Mouse (Mus musculus): ENCODE measurements at regions not wholly inside any gene's neighbourhood (a gene's known extent, or its start where the extent isn't known, plus 50 kb on each side); places are given as distances from the start of the nearest gene placed in this dataset.

DNA sequence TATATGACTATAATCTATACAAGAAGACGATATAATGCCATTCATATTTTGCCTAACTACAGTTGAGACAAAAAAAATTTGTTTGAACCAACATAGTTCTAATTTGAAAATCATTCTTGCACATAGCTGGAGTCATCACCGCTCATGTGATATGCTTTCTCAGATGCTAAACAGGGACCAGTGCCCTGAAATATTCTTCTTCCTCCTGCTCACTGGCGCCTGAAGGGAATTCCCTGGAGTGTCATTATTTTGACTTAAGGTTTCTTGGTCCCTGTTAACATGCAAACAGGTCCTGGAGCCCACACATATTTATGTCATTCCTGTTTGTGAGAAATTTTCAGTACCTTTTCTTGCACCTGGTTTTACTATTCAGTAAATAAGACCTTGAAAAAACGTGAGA lies 177.5 kb upstream of the Syt1 start:
- no peak for DNase-seq (ENCODE audit: low spot score in 2 of 2)

DNA sequence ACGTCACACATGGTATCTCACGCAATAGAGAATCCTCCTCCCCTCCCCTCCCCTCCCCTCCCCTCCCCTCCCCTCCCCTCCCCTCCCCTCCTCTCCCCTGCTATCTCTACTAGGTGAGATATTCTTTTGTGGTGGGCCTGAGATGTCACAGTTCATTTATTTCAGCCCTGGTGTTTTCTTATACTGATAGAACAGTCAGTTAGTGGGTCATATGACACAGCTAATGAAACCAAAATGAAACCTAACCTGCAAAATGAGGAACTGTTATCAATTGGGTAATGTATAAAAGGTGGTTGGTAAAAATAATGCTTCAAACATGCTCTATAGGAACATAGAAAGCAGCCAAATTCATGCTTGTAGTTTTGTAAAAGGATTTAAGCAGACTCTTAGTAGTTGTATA lies 174.5 kb upstream of the Syt1 start:
- DNase-seq (ENCODE audit: low spot score in 2 of 2) = no peak

DNA sequence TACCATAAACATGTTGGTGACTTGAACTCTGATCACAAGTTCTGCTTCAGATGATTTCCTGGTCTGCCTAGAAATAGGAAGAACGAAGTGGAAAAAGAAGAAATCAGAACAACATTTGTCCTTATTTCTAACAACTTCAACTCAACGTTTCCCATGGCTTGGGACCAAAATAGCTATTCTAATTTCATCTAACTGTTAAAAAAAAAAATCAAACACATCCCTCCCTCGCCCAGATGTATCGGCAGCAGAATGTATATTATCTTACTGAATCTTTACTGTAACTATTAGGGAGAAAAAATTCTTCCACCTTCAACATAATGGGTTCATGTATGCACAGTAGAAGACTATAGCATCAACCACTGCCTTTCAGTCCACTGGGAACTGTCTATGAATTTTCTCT lies 169.7 kb upstream of the Syt1 start:
- no peak for DNase-seq (ENCODE audit: low spot score in 2 of 2)

DNA sequence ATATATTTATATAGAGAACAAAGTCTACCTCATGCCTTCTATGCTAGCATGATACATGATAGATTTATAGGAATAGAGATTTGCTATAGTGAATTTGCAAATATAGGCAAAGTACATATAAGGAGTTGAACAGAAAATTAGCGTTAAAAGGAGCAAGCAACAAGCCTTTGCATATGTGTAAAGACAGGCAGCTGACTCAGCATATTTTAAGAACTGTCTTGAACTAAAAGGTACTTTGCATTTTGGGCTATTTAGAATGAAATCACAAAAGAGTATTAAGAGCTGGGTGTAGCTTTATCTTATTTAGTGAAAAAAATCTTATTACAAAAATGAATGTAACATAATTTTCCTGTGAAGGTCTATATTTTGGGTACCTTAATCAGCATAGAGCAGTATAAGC lies 149.9 kb upstream of the Syt1 start:
- no peak for DNase-seq (ENCODE audit: low spot score in 2 of 2)

DNA sequence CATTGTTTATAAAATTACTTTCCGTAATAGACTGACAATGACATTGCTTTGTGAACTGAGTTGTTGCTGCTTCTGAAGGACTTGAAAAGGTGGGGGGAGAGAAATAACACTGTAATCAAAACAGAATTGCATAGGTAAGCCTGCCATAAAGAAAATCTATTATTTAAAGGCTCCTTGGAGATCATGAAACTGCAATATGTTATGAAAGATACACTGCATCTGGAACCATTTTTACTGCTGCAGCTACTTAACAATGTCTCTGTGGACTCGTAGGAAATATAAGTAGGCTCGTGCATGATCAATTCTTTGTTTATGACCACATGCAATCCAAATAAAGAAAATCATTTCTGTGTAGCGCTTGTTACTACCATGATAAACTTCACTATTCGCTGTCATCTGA lies 145.0 kb upstream of the Syt1 start:
- no peak for DNase-seq (ENCODE audit: low spot score in 2 of 2)

DNA sequence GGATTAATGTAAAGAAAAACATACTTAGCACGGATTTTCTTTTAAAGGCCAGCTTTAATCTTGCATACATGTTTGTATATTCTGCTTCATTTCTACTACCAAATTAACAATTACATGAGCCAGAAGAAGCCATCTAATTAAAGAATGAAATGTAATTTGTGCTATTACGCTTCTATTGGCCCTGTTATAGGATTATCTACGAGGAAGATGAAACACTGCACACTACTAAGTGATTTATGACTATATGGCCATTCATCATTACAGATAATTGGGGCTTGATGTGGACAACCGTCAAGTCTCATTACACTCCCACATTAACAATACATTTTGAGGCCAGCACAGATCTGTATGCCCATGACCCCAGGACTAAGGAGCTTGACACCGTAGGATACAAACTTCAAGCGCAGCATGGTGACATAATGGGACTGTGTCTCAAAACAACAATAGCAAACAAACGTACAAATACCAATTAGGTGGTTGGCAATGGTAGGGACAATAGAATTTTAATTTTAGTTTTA lies 129.7 kb upstream of the Syt1 start:
- DNase-seq (ENCODE audit: low spot score in 2 of 2) = no peak

DNA sequence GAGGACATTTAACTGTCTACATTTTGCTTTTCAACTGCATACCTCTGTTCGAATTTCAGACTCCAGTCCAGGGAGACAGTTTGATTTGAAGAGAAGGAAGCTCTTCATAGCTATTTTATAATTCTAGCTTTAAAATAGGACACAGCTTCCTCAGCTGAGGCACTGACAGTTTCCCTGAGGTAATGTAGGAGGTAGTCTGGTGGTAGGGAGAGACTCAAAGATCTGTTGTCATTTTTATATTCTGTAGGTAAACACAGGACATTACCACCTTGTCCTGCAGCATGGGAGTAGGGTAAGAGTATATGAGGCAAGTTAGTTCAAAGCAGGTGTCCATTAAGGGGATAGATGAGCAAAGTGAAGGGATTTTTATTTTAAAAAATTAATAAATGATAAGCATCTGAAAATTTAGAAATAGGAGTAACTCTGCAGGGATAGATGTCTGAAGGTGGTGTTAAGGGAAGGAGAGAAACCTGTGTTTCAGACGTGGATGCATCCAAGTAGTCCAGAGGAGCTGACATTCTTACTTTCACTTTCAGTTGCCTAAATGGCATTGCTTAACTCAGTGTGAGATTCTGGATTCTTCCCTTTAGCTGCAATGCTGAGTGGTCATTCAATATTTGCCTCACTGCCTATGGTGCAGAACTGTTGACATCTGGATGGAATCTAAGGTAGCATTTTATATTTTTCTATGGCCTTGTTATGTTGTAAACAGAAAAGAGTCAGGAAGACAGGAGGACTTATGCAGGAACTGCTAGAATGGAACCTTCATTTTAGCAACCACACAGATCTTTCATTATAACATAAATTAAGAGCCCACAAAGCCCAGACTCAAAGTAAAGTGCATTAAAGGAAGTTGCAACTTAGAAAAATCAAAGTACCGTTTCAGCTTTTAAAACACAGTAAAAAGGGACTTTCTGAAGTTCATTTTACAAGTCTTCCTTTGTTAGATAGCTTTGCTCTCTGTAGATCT lies 126.3 kb upstream of the Syt1 start:
- DNase-seq (ENCODE audit: low spot score in 2 of 2) = no peak

DNA sequence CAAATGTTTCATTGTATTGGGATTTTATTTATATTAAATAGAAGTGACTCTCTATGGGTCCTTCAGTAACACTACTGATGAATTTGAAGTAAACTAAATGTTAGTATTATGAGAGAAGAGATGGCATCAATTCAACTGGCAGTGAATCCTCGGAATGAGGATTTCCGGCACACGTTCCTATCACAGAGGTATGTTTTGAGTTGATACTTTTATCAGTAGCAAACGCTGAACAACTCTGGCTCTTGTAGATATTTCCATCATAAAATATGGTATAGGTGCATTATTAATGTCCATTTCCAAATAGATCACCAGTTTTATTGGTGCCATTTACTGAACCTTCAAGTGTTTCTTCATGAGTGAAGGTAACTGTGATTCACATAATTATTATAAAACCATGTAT lies 123.7 kb upstream of the Syt1 start:
- DNase-seq (ENCODE audit: low spot score in 2 of 2) = no peak

DNA sequence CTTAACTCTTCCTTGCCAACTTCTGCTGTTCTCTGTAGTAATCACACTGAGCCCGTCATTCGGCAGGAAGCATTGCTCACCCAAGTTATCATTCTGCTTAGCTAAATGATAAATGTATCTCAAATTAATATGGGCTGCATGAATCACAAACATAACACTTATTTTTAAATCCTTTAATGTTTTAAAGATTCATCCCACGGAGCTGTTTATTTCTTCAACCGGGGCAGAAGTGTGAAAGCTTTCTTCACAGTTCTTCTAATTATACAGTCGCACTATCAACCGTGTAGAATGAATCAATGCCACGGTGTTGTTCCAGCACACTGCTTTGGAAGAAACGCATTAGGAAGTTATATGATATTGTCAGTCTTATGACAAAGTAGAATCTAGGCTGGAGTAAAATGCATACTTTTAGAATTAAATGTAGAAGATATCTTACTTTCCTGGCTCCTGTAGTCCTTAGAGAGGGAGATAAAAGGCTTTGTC lies 121.3 kb upstream of the Syt1 start:
- no peak for DNase-seq (ENCODE audit: low spot score in 2 of 2)

DNA sequence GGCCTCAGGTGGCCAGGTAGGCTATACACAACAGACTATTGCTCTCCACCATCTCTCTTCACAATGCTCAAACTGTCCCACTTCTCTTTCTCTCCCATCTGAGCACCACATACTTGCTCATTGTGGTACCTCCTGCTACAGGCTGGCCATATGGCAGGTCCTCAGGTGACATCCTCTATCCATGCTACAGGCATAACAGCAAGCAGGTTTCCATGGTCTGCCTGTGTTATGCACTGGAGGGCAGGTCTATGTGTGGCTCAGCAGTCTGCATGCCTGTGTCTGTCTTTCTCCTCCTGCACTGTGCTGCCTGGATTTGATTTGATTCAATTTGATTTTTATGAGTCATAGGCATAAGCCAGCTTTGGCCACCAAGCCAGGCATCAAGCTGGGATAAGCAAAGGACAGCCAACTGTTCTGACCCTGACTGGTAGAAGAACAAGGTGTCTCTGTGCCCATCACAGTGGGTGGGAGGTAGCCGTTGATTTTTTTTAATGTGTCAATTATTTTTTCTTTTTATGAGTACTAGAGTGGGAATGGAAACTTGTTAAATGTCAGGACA lies 118.8 kb upstream of the Syt1 start:
- DNase-seq (ENCODE audit: low spot score in 2 of 2) = no peak

DNA sequence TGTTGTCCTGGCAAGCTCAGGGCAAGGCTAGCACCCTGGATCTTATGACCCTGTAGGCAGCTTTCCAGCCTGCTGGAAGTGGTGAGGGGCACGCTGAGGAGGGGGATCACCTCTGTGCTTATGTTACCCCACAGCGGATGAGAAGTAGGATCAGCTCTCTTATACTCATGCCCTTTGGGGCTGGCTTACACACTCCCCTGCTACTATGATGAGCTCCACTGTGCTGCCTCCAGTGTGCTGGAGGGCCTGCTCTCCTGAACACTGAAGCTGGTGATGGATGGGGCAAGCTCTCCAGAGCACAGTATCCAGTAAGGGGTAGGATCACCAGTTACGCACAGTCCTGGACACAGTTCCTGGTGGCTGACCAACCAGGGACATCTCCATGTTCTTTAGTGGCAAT lies 118.3 kb upstream of the Syt1 start:
- DNase-seq (ENCODE audit: low spot score in 2 of 2) = no peak

DNA sequence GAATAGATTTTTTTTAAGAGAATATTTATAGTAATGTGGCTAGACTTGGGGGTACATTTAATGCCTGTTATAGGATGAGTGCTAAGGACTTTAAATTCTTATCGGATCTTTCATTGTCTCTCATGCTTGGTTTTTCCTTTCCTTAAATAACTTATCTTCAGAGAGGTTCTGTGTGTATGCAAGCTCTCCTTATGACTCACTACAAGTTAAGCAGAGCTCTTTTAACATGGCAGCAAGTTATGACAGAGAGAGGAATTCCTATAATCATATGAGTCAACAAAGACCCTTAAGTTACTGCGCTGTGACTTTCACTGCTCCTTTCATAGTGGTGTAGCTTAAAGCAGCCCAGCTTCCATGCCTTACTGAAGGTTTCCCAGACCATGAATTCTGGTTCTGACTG lies 115.9 kb upstream of the Syt1 start:
- DNase-seq (ENCODE audit: low spot score in 2 of 2) = no peak

DNA sequence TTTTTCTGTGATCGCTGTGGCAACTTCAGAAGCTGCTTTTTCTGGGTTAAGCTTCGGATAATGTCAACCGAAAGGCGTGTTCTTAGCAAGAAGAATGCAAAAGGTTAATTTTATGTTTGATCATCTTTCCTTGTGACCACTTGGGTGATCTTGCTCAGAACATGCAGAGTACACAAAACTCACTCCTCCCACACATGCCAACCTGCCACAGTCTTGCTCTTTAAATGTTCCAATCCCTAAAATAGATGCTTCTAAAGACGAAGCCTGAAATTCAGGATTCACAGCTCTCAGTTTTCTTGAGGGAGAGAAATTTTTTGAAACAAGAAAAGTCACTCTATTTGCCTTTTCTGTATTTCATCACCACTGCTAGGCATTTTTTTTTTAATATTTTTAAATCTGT lies 106.4 kb upstream of the Syt1 start:
- no peak for DNase-seq (ENCODE audit: low spot score in 2 of 2)

DNA sequence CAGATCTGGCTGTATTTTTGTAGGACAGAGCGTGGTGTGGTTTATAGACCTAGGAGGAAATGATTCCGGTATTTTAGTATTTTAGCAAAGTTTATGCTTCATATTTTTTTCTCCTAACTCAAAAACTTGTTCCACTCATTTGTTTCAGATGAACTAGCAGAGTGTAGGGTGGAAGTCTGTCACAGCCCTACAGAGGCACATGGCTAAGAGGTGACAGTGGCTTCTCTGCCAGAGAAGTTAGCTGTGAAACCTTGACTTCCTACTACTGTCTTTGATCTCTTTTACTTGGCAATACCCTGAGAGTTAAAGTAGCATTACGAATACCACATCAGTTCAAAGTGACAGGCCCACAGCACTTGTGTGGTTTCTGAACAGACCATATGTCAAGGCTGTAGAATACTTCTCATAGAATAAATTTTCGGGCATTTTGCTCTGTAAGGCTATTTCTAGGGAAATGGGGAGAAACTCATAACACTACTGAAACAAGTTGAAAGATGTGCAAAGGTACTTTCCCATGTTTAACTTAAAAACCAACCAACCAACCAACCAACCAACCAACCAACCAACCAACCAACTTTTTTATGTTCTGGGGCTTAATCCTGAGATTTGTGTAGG lies 104.3 kb upstream of the Syt1 start:
- DNase-seq (ENCODE audit: low spot score in 2 of 2) = no peak

DNA sequence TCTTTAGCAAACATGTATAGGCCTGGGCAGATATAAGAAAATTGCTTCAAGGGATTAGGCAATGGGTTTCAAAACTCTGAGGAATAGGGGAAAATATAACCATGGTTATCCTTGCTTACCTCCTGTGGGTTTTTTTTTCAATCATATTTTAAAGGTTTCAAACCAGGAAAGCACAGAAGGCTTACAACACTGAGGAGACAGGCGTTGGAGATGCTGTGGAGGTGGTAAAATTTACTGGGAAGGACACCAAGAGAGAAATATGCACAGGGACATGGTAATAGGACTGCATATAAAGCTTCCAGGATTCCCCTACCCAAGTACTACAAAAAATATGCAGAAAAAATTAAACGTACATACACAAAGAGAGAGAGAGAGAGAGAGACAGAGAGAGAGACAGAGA lies 95.0 kb upstream of the Syt1 start:
- no peak for DNase-seq (ENCODE audit: low spot score in 2 of 2)

DNA sequence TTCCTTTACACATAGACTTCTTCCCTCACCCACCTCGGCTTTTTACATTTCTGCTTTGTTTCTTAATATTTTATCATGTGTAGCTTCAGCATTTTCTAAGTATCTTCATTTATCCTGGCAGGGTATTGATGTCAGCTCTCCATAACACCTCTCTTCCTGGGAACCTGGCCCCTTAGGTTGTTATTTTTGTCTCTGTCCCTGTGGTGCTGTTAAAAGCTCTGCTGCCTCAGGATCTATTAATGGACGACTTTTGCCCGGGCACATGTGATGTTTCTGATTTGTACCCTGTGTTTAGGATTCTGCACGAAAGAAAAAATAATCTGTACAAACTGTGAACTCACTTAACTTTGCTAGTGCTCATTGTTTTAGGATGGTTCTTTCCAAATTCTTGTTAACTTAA lies 81.4 kb upstream of the Syt1 start:
- DNase-seq (ENCODE audit: low spot score in 2 of 2) = no peak

DNA sequence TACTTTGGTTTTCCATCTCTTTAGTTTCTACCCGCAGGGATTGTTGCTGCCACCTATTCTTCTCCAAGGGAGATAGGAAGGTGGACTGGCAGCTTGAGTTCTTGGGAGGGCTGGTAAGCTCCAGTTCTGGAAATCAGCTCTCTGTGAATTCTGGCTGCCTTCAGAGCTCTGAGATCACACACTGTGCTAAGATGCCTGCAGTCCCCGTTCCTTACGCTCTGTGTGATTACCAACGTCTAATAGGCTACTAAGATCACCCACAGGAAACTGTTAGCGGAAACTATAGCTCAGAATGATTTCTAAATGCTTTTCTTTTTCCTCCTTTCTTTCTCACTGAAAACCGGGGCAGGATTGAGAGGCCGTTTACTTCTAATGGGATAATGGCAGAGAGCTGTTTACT lies 69.0 kb upstream of the Syt1 start:
- DNase-seq (ENCODE audit: low spot score in 2 of 2) = no peak

DNA sequence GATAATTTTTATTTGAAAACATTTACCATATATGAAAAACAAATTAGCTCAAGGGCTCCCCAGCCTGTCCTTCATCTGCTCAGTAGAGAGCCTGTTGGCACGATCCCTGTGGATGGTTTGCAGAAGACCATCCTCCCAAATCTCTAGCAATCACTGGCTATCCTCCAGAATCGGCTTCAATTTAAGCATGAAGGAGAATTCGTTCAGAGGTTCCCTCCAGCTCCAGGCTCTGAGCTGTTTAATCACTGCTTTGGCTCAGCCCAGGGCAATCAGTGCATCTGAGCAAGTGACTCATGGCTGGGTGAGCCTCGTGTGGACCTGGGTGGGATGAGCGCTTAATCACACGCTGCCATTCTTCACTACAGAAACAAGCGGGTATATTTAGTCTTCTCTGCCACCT lies 63.4 kb upstream of the Syt1 start:
- DNase-seq (ENCODE audit: low spot score in 2 of 2) = no peak

Data from gastrocnemius, postnatal 4 days (tissue).